Mouse (Mus musculus): ENCODE measurements around the gene Ube2l6. TPM values are rescaled to one million over a fixed set of nuclear protein-coding genes. Genes with fewer than 3 reads are reported as not detected.

Ube2l6 gene
- polyA plus RNA-seq, 1 experiment from 2014 or later, result 114 TPM

- 18% methylated on average over 26 of the region's 26 CpGs for WGBS
- peak; percentile 57; the same call in 1 of the 2 replicates for ATAC-seq (ENCODE audit: extremely low read depth, insufficient number of reproducible peaks, low FRiP score, low TSS enrichment)
- H3K36me3 ChIP-seq, result peaks cover 28% of the 10 kb centered on the region
Observed at GRCm38 (mm10) chr2:84810886-84811577, 12.4 kb downstream of the Ube2l6 start.

DNA sequence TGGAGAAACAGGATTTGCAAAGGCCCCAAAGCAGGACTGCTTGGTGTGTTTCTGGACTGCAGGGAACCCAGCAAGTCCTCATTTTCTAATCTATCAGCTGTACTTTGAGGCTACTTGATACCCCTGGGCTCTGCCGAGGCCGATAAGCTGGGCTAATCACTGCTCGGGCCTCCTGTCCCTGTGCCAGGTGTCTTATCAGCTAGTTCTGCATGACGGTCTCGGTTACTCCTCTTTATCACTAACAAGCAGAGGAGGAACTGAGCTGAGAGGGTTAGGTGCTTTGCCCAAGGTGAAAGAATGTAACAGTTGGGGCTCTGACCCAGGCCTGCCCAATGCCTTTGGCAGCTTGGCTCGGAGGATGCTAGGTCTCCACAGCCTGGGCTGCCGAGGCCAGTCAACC is 13.3 kb downstream of the Ube2l6 start:
- H3K9ac ChIP-seq, result peak overlapping the region; percentile 11; the same call in 1 of the 2 replicates
- WGBS, result 11% methylated on average over 7 of the region's 7 CpGs
- no peaks in the 10 kb centered on the region for H3K9me3 ChIP-seq
- H3K4me1 ChIP-seq, result peaks cover 27% of the 10 kb centered on the region
- H3K27me3 ChIP-seq (replicated peaks), result no peaks in the 10 kb centered on the region
- no peak overlapping the region for H3K4me3 ChIP-seq
- H3K36me3 ChIP-seq, result peaks cover 19% of the 10 kb centered on the region
- H3K27ac ChIP-seq (replicated peaks), result peak overlapping the region; percentile 86
- ATAC-seq (ENCODE audit: extremely low read depth, insufficient number of reproducible peaks, low FRiP score, low TSS enrichment), result peak; percentile 76
- H3K4me2 ChIP-seq, result peak overlapping the region; percentile 69

More at GRCm38 (mm10) chr2:84810886-84811577, 12.4 kb downstream of the Ube2l6 start:
- Histone ChIP-seq H3K9ac (peak overlapping the region; percentile 70), H3K9me3 (no peaks in the 10 kb centered on the region), H3K27me3 (replicated peaks) (no peaks in the 10 kb centered on the region), H3K4me1 (peaks cover 27% of the 10 kb centered on the region), H3K4me3 (peak overlapping the region; percentile 43), H3K4me2 (peak overlapping the region; percentile 69), H3K27ac (replicated peaks) (peak overlapping the region; percentile 86)

- Histone ChIP-seq H3K4me3 (no peak overlapping the region), H3K27ac (replicated peaks) (peak overlapping the region; percentile 86), H3K4me1 (peaks cover 27% of the 10 kb centered on the region), H3K36me3 (peaks cover 17% of the 10 kb centered on the region), H3K9me3 (no peaks in the 10 kb centered on the region), H3K27me3 (replicated peaks) (no peaks in the 10 kb centered on the region), H3K4me2 (peak overlapping the region; percentile 69), H3K9ac (no peak overlapping the region; the same call in 1 of the 2 replicates)
- no peak for ATAC-seq (ENCODE audit: extremely low read depth, insufficient number of reproducible peaks, low FRiP score, low TSS enrichment)
- WGBS, result 74% methylated on average over 6 of the region's 6 CpGs
Observed at GRCm38 (mm10) chr2:84812676-84813075, 14.0 kb downstream of the Ube2l6 start.

- H3K27me3 ChIP-seq (replicated peaks), result no peaks in the 10 kb centered on the region; the same call in 1 of the 2 replicates
- 0 out of 2 replicates have a peak overlapping the region, but pooled peaks have one; percentile 14 for H3K9ac ChIP-seq
Observed at GRCm38 (mm10) chr2:84819861-84820260, 21.2 kb downstream of the Ube2l6 start.

GRCm38 (mm10) chr2:84822552-84822951 is 23.9 kb downstream of the Ube2l6 start, which contains the start of gene Smtnl1:
Smtnl1 (minus strand) TSS chr2:84822652.
- Histone ChIP-seq H3K9me3 (no peaks in the 10 kb centered on the region), H3K4me3 (no peak within 1 kb of the TSS), H3K9ac (no peak within 1 kb of the TSS), H3K4me2 (no peak within 1 kb of the TSS), H3K27ac (replicated peaks) (peak within 1 kb of the TSS; percentile 56; the same call in 1 of the 2 replicates), H3K27me3 (replicated peaks) (no peaks in the 10 kb centered on the region; the same call in 1 of the 2 replicates), H3K4me1 (peaks cover 31% of the 10 kb centered on the region), H3K36me3 (no peaks in the 10 kb centered on the region)
- 51% methylated on average over 13 of the region's 13 CpGs for WGBS
- no peak for ATAC-seq (ENCODE audit: extremely low read depth, insufficient number of reproducible peaks, low FRiP score, low TSS enrichment)

More at GRCm38 (mm10) chr2:84819861-84820260, 21.2 kb downstream of the Ube2l6 start:
- Histone ChIP-seq H3K36me3 (no peaks in the 10 kb centered on the region), H3K9me3 (no peaks in the 10 kb centered on the region), H3K4me2 (no peak overlapping the region; the same call in 1 of the 2 replicates), H3K4me1 (peaks cover 24% of the 10 kb centered on the region), H3K4me3 (no peak overlapping the region), H3K27ac (replicated peaks) (peak overlapping the region; percentile 81)
- no peak for ATAC-seq (ENCODE audit: extremely low read depth, insufficient number of reproducible peaks, low FRiP score, low TSS enrichment)
- 34% methylated on average over 3 of the region's 3 CpGs for WGBS

GRCm38 (mm10) chr2:84823237-84823636 is 24.6 kb downstream of the Ube2l6 start:
- peak overlapping the region; percentile 56; the same call in 1 of the 2 replicates for H3K27ac ChIP-seq (replicated peaks)
- peaks cover 37% of the 10 kb centered on the region for H3K4me1 ChIP-seq
- no peaks in the 10 kb centered on the region; the same call in 1 of the 2 replicates for H3K27me3 ChIP-seq (replicated peaks)
- 15% methylated on average over 2 of the region's 2 CpGs for WGBS
- no peak overlapping the region for H3K4me2 ChIP-seq
- no peaks in the 10 kb centered on the region for H3K9me3 ChIP-seq
- no peak overlapping the region for H3K4me3 ChIP-seq
- peaks cover under 1% of the 10 kb centered on the region; the same call in 1 of the 2 replicates for H3K36me3 ChIP-seq
- ATAC-seq (ENCODE audit: extremely low read depth, insufficient number of reproducible peaks, low FRiP score, low TSS enrichment), result no peak
- no peak overlapping the region for H3K9ac ChIP-seq

GRCm38 (mm10) chr2:84826488-84827282 is 28.1 kb downstream of the Ube2l6 start, which contains the start of gene Timm10:
Timm10 (plus strand) TSS chr2:84826997.
- Histone ChIP-seq H3K9ac (peak within 1 kb of the TSS; percentile 92), H3K27me3 (replicated peaks) (no peaks in the 10 kb centered on the region), H3K9me3 (no peaks in the 10 kb centered on the region), H3K36me3 (peaks cover 25% of the 10 kb centered on the region), H3K4me1 (peaks cover 24% of the 10 kb centered on the region), H3K4me2 (peak within 1 kb of the TSS; percentile 96), H3K27ac (replicated peaks) (peak within 1 kb of the TSS; percentile 83), H3K4me3 (peak within 1 kb of the TSS; percentile 90)
- peak; percentile 58 for ATAC-seq (ENCODE audit: extremely low read depth, insufficient number of reproducible peaks, low FRiP score, low TSS enrichment)
- under 1% methylated on average over 34 of the region's 34 CpGs for WGBS

DNA sequence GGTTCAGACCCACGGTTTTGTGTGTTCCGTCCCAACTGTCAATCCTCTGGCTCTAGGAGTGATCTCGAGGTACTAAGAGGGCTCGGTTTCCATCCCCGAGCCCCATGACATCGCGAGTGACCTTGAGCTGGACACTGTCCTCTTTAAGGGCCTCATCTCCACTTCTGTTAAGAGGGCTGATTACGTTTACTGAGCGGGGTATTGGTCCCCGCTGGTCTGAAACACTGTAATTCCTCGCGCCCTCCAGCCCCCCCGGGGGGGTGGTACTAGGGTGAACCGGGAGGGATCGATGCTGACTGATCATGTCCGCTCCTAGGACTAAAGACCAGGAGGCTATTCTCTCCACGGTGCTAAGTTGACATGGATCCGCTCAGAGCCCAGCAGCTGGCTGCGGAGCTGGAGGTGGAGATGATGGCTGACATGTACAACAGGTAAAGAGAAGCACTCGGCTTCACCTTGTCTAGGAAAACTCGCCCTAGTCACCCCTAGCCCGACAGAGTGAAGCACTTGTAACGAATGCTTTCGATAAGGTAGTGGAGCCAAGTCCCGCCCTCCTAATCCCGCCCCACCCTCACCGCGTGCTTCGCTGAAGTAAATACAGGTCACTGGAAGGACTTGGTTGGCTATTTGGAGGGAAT is 28.8 kb downstream of the Ube2l6 start:
- H3K27ac ChIP-seq (replicated peaks), result peak overlapping the region; percentile 83
- ATAC-seq (ENCODE audit: extremely low read depth, insufficient number of reproducible peaks, low FRiP score, low TSS enrichment), result peak; percentile 55
- under 1% methylated on average over 29 of the region's 29 CpGs for WGBS

DNA sequence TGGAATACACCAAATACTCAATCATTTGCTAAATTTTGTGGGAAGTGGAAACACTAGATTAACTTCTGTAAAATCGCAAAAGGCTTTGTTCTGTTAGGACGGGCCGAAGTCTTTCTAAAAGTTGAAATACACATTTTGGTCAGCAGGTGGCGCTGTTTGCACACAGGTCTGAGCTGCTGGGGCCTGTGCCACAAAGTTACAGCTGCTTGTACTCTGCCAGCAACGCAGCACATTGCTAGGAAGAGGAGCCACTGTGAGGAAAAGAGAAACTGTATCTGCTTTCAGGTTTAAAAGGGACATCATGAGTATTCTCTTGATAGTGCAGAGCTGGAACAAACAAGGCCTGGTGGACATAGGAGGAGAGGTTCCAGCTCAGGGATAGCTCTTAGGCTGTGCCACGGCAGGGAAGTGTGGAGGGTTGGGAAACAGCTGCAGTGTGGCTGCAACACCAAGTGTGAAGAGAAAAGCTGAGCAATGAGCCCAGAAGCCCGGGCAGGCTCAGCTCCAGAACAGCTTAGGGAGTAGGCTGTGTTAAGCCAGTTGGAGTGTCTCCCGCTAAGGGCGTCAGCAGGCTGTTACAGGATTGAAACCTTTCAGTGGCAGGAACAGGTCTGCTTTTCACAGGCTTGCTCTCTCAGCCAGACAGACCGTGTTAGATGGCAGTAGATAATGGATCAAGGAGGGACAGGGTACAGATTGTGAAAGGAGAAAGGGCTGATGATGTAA is 33.2 kb downstream of the Ube2l6 start:
- WGBS, result 26% methylated on average over 10 of the region's 10 CpGs
- peaks cover 16% of the 10 kb centered on the region for H3K4me1 ChIP-seq
- no peak for ATAC-seq (ENCODE audit: extremely low read depth, insufficient number of reproducible peaks, low FRiP score, low TSS enrichment)
- H3K27me3 ChIP-seq (replicated peaks), result 0 out of 2 replicates have a peak, but pooled peaks cover 10% of the 10 kb centered on the region
- peak overlapping the region; percentile 59; the same call in 1 of the 2 replicates for H3K27ac ChIP-seq (replicated peaks)
- no peak overlapping the region for H3K4me3 ChIP-seq
- H3K4me2 ChIP-seq, result no peak overlapping the region
- H3K9me3 ChIP-seq, result no peaks in the 10 kb centered on the region
- peaks cover 25% of the 10 kb centered on the region for H3K36me3 ChIP-seq
- H3K9ac ChIP-seq, result peak overlapping the region; percentile 67

More for the DNA sequence above, 28.8 kb downstream of the Ube2l6 start:
- Histone ChIP-seq H3K4me1 (peaks cover 31% of the 10 kb centered on the region), H3K9me3 (no peaks in the 10 kb centered on the region), H3K9ac (peak overlapping the region; percentile 92), H3K4me2 (peak overlapping the region; percentile 96), H3K36me3 (peaks cover 25% of the 10 kb centered on the region), H3K4me3 (peak overlapping the region; percentile 90), H3K27me3 (replicated peaks) (no peaks in the 10 kb centered on the region)

GRCm38 (mm10) chr2:84837107-84837506 is 38.5 kb downstream of the Ube2l6 start:
- 57% methylated on average over 8 of the region's 8 CpGs for WGBS
- no peaks in the 10 kb centered on the region for H3K9me3 ChIP-seq
- H3K36me3 ChIP-seq, result no peaks in the 10 kb centered on the region
- ATAC-seq (ENCODE audit: extremely low read depth, insufficient number of reproducible peaks, low FRiP score, low TSS enrichment), result no peak
- H3K4me2 ChIP-seq, result no peak overlapping the region
- no peak overlapping the region for H3K27ac ChIP-seq (replicated peaks)
- H3K4me1 ChIP-seq, result peaks cover 33% of the 10 kb centered on the region
- no peak overlapping the region for H3K4me3 ChIP-seq
- H3K9ac ChIP-seq, result no peak overlapping the region
- H3K27me3 ChIP-seq (replicated peaks), result peaks cover 26% of the 10 kb centered on the region; the same call in 1 of the 2 replicates
